Mouse (Mus musculus) liver, embryonic 14.5 days (tissue): ENCODE measurements around the gene Trio. TPM values are rescaled to one million over a fixed set of nuclear protein-coding genes. Genes with fewer than 3 reads are reported as not detected.

Source experiments
- ATAC-seq: fragments of 200-750 bp; cut with Nextera tagmentation; 2 replicates; pipeline ENCODE4 v1.8.0; 2017; ENCODE audit warnings: moderate number of reproducible peaks, mild to moderate bottlenecking, moderate library complexity; ENCODE audit not compliant: insufficient read depth
- DNase-seq, 3 experiments: peaks; one replicate each; pipeline ENCODE4 v3.0.0-alpha.2; 2012 to 2013; ENCODE audit warnings: low read depth in 3 of 3, low spot score in 3 of 3
- H3K27ac ChIP-seq: fragments of 300-500 bp; sonication (generic); 2 replicates; pipeline ENCODE4 v1.5.1; 2014; ENCODE audit warnings: moderate library complexity, mild to moderate bottlenecking, control low read depth, inconsistent platforms
- H3K27me3 ChIP-seq: fragments of 300-500 bp; sonication (generic); 2 replicates; pipeline ENCODE4 v1.6.1; 2014; ENCODE audit warnings: mild to moderate bottlenecking, low read length, moderate library complexity; ENCODE audit not compliant: control insufficient read depth, insufficient read depth
- H3K36me3 ChIP-seq: fragments of 300-500 bp; sonication (generic); replicated peaks from 2 replicates; pipeline ENCODE4 v1.6.1; 2014; ENCODE audit warnings: low read depth; ENCODE audit not compliant: control insufficient read depth, insufficient read depth
- H3K4me1 ChIP-seq, 2 experiments: fragments of 200-500 bp in 1 of 2; fragments of 300-500 bp in 1 of 2; sonication (generic) in 1 of 2; replicated peaks; 2 replicates each; pipeline ENCODE4 v1.6.1; 2012 to 2014; ENCODE audit warnings: antibody characterized with exemption in 1 of 2, inconsistent platforms in 1 of 2, low read length in 1 of 2; ENCODE audit not compliant: control insufficient read depth in 2 of 2, insufficient read depth in 2 of 2
- H3K4me2 ChIP-seq: fragments of 300-500 bp; sonication (generic); 2 replicates; pipeline ENCODE4 v1.6.1; 2014; ENCODE audit warnings: low read depth, mild to moderate bottlenecking, control low read depth, moderate library complexity
- H3K4me3 ChIP-seq, 2 experiments: fragments of 200-500 bp in 1 of 2; fragments of 300-500 bp in 1 of 2; sonication (generic) in 1 of 2; 2 replicates each; pipeline ENCODE4 v1.5.1; 2012 to 2014; ENCODE audit warnings: low read depth in 2 of 2, low read length in 2 of 2, mild to moderate bottlenecking in 2 of 2, control low read depth in 1 of 2, inconsistent platforms in 1 of 2, moderate library complexity in 1 of 2; ENCODE audit not compliant: insufficient read depth in 1 of 2
- H3K9ac ChIP-seq: fragments of 300-500 bp; sonication (generic); replicated peaks from 2 replicates; pipeline ENCODE4 v1.6.1; 2014; ENCODE audit warnings: mild to moderate bottlenecking, control low read depth, moderate library complexity
- H3K9me3 ChIP-seq: fragments of 300-500 bp; sonication (generic); 2 replicates; pipeline ENCODE4 v1.6.1; 2016; ENCODE audit warnings: low read length, mixed read lengths; ENCODE audit not compliant: control insufficient read depth
- CTCF ChIP-seq: IDR thresholded peaks from 2 replicates; pipeline ENCODE4 v1.5.1; 2016; ENCODE audit warnings: antibody characterized with exemption, low read depth, control low read depth
- EP300 ChIP-seq: IDR thresholded peaks from 2 replicates; pipeline ENCODE4 v1.6.1; 2016; ENCODE audit warnings: antibody characterized with exemption, low read depth
- WGBS: fragments of 180-500 bp; shearing (Covaris S2); extraction: QIAGEN DNeasy Blood & Tissue Kit; methylation state at CpG from one replicate; pipeline ENCODE4 v1.1.7; 2014; ENCODE audit not compliant: insufficient replicate concordance; 5-methylcytosine and 5-hydroxymethylcytosine counted together
- polyA plus RNA-seq, 2 experiments: library from polyadenylated mRNA; depleted of rRNA in 1 of 2; stranded (reverse) in 1 of 2; unstranded in 1 of 2; fragments of >200 nt; fragmentation: Nextera tagmentation in 1 of 2; extraction: Ambion mirVana in 1 of 2; gene quantifications; 2 replicates each; pipeline versions ENCODE4 v1.2.1 to v1.2.3; 2012 to 2014

Trio gene
- polyA plus RNA-seq, 2 experiments: 2.6 to 6.0 TPM

DNA sequence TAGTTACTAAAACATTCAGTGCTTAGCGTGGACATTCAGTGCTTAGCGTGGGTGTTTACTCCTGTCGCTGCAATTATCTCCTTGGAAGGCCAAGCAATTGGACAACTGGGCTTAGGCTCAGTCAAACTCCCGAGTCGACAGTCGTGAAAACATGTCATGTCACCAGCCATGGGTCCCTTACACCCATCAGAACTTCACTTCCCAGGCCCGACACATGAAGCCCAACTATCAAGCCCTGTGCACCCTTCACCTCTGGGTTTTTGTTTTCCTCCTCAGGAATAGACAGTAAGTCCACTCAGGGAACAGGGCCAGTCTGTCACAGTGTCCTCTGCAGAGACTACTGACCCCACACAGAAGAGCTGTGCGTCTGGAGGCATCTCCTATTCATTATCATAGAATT is 84.2 kb downstream of the Trio start:
- Histone ChIP-seq H3K27me3 (no peaks in the 10 kb centered on the region), H3K27ac (no peak overlapping the region), H3K9me3 (no peaks in the 10 kb centered on the region), H3K4me3 (no peak overlapping the region), H3K4me1 (0 out of 4 replicates have a peak, but pooled peaks cover 0 to 2% of the 10 kb centered on the region in 2 experiments), H3K4me2 (no peak overlapping the region), H3K36me3 (no peaks in the 10 kb centered on the region), H3K9ac (no peak overlapping the region)
- ATAC-seq: no peak
- WGBS: 59% methylated on average over 8 of the region's 8 CpGs
- TF ChIP-seq CTCF (no peak), EP300 (no peak)
- DNase-seq: no peak

DNA sequence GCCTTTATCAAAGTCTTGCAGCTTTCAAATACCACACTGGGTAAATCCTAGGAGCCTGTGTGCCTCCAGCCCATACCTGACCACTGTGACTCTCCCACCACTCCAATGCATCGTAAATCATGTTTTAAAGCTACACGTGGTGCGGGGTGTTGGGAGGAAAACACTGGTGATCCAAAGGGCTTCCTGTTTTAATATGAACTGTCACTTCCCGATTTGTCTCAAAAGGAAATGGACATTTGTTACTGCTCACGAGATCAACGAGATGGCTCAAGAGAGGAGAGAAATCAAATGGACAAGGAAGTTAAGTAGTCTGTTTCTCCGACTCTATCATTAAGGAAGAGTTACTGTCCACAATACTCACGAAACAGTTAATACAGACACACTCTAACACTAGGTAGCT is 84.6 kb downstream of the Trio start:
- ATAC-seq (no peak), DNase-seq (no peak)
- H3K4me1 ChIP-seq: 0 out of 4 replicates have a peak, but pooled peaks cover 0 to 2% of the 10 kb centered on the region in 2 experiments
- no peaks in the 10 kb centered on the region for H3K9me3 ChIP-seq
- H3K4me2 ChIP-seq: no peak overlapping the region
- WGBS: 28% methylated on average over 8 of the region's 8 CpGs
- no peak overlapping the region for H3K9ac ChIP-seq
- no peak for TF ChIP-seq CTCF
- TF ChIP-seq EP300: no peak
- H3K27ac ChIP-seq: no peak overlapping the region
- no peaks in the 10 kb centered on the region for H3K36me3 ChIP-seq
- H3K27me3 ChIP-seq: no peaks in the 10 kb centered on the region
- H3K4me3 ChIP-seq: no peak overlapping the region

DNA sequence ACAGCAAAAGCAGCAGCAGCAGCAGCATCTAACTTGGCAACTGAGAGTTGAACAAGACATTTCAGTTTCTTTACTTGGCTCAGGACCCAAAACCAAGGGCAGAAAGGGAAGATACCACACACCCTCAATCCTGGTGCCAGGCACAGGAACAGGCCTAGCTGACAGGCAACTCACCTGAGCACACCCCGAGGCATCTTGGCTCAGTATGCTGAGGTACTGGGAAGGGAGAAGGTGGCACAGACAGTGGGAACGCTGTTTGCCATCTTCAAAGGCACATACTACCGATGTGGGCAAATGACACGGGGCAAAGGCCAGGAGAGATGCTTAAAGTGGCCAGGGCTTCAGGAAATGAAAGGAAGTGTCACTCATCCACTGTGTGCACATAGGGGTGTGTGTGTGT is 85.6 kb downstream of the Trio start:
- Histone ChIP-seq H3K27ac (no peak overlapping the region), H3K4me1 (0 out of 4 replicates have a peak, but pooled peaks cover 0 to 2% of the 10 kb centered on the region in 2 experiments), H3K36me3 (no peaks in the 10 kb centered on the region), H3K9ac (no peak overlapping the region), H3K4me2 (no peak overlapping the region), H3K27me3 (no peaks in the 10 kb centered on the region), H3K4me3 (no peak overlapping the region), H3K9me3 (no peaks in the 10 kb centered on the region)
- DNase-seq: no peak
- TF ChIP-seq CTCF: no peak
- TF ChIP-seq EP300: no peak
- WGBS: 57% methylated on average over 4 of the region's 4 CpGs
- ATAC-seq: no peak

DNA sequence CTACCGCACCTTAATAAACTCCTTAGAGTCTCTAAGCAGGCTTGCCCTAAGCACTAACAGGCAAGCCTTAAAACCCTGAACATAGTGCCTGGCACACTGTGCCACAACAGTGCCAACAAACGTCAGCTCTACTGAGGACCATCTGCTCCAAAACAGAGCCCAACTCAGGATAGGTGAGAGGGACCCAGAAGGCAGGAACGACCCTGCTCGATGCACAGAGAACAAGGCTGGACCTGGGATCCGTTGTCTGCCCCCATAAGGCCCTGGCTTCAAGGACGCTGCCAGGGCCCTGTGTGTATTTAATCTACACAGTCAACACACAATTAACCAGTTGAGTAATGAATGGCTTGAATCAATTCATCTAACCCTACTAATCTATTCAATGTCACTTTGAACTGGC is 86.8 kb downstream of the Trio start:
- Histone ChIP-seq H3K9ac (no peak overlapping the region), H3K4me1 (0 out of 4 replicates have a peak, but pooled peaks cover 0 to 2% of the 10 kb centered on the region in 2 experiments), H3K4me3 (no peak overlapping the region), H3K4me2 (no peak overlapping the region), H3K36me3 (no peaks in the 10 kb centered on the region), H3K27me3 (no peaks in the 10 kb centered on the region), H3K27ac (no peak overlapping the region), H3K9me3 (no peaks in the 10 kb centered on the region)
- whole genome bisulfite sequencing: 63% methylated on average over 6 of the region's 6 CpGs
- no peak for TF ChIP-seq EP300
- TF ChIP-seq CTCF: no peak
- no peak for ATAC-seq
- no peak for DNase-seq

DNA sequence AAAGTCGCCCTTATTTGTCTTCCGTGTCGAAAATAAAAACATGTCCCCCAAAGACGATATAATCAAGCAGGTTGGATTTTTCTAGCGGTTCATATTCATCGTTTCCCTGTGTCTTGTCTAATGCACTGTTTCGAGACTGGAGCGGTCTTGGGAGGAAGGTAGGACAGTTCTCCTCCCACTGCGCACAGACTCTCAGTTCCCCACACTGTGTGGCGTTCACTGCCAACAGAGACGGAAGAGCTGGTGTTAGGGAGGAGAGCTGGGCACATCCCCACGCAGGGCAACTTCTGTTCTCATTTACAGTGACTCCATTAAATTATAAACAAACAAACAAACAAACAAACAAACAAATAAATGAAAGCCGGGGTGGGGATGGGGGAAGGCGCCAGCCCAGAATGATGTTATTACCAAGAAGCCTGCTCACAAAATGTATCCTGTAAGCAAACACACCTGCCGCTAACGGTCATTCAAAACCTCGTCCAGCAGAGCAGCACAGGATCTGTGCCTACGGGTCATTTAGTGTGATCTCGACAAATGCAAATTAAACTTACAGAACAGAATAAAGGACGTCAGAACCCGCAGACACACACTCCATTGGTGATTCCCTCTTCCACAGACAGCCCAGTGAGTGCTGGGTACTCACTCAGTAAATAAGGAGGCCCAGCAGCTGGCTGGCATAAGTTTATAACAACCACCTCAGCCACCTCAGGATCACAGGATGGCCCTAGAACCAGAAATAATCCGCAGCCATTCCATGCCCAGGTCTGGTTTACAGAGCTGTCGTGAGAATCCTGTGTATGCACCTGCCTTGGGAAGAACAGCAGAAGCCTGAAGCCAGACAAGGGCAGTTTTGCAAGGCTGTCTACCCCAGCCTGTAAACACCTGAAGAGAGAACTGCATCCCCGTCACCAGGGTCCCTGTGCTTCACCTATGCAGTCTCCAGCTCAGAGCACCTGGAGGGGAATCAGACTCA is 87.5 kb downstream of the Trio start:
- Histone ChIP-seq H3K36me3 (no peaks in the 10 kb centered on the region), H3K4me1 (0 out of 4 replicates have a peak, but pooled peaks cover 0 to 2% of the 10 kb centered on the region in 2 experiments), H3K27ac (no peak overlapping the region), H3K9ac (no peak overlapping the region), H3K4me3 (no peak overlapping the region), H3K27me3 (no peaks in the 10 kb centered on the region), H3K9me3 (no peaks in the 10 kb centered on the region), H3K4me2 (peak overlapping the region; percentile 17; the same call in 1 of the 2 replicates)
- 32% methylated on average over 24 of the region's 24 CpGs for WGBS
- TF ChIP-seq EP300 (no peak), CTCF (no peak)
- ATAC-seq: no peak
- no peak for DNase-seq
